Mouse (Mus musculus) cerebellum, postnatal 36 days (tissue): ENCODE results near the gene Ripor3.
"Not testable (repeated sequence)": the region's sequence is repeated elsewhere in the genome, so short reads cannot be mapped to it uniquely, and the experiment has no call there.

ENCODE experiments used
- DNase-seq, 2 experiments: peaks; one replicate each; pipeline ENCODE4 v3.0.0; 2021 to 2022; ENCODE audit warnings: mixed read lengths in 2 of 2

The Ripor3 gene

GRCm38 (mm10) chr2:168009936-168010668, at the start of gene Ripor3:
TSS of gene Ripor3 (minus strand) at chr2:168010618.
- peak; percentile 45 to 56 for DNase-seq

GRCm38 (mm10) chr2:168059200-168059790, 48.9 kb upstream of the Ripor3 start:
- no peak for DNase-seq

- DNase-seq, result no peak
Observed at GRCm38 (mm10) chr2:168058488-168059199, 48.2 kb upstream of the Ripor3 start.

GRCm38 (mm10) chr2:168057876-168058275, 47.5 kb upstream of the Ripor3 start:
- not testable (repeated sequence) for DNase-seq

- DNase-seq, result no peak
Observed at GRCm38 (mm10) chr2:168056666-168056933, 46.2 kb upstream of the Ripor3 start.

GRCm38 (mm10) chr2:168055910-168056665, 45.7 kb upstream of the Ripor3 start:
- no peak for DNase-seq

- DNase-seq, result no peak
Observed at GRCm38 (mm10) chr2:168054142-168054541, 43.7 kb upstream of the Ripor3 start.

GRCm38 (mm10) chr2:168052689-168053088, 42.3 kb upstream of the Ripor3 start:
- peak; percentile 26 to 32 for DNase-seq

- no peak for DNase-seq
Observed at GRCm38 (mm10) chr2:168052156-168052555, 41.7 kb upstream of the Ripor3 start.

- DNase-seq, result peak in 1 of 2 experiments; percentile 15
Observed at GRCm38 (mm10) chr2:168050000-168050942, 39.9 kb upstream of the Ripor3 start.

- DNase-seq, result no peak
Observed at GRCm38 (mm10) chr2:168049002-168049635, 38.7 kb upstream of the Ripor3 start.

- no peak for DNase-seq
Observed at GRCm38 (mm10) chr2:168046467-168046866, 36.0 kb upstream of the Ripor3 start.

- no peak for DNase-seq
Observed at GRCm38 (mm10) chr2:168045771-168046170, 35.4 kb upstream of the Ripor3 start.

GRCm38 (mm10) chr2:168045357-168045756, 34.9 kb upstream of the Ripor3 start:
- no peak for DNase-seq

- no peak for DNase-seq
Observed at GRCm38 (mm10) chr2:168044681-168045287, 34.4 kb upstream of the Ripor3 start.

GRCm38 (mm10) chr2:168042019-168042418, 31.6 kb upstream of the Ripor3 start:
- DNase-seq, result peak in 1 of 2 experiments; percentile 12

- no peak for DNase-seq
Observed at GRCm38 (mm10) chr2:168040751-168041150, 30.3 kb upstream of the Ripor3 start.

- no peak for DNase-seq
Observed at GRCm38 (mm10) chr2:168037063-168037462, 26.6 kb upstream of the Ripor3 start.

- no peak for DNase-seq
Observed at GRCm38 (mm10) chr2:168035907-168036306, 25.5 kb upstream of the Ripor3 start.

GRCm38 (mm10) chr2:168033905-168034304, 23.5 kb upstream of the Ripor3 start:
- DNase-seq, result no peak

- no peak for DNase-seq
Observed at GRCm38 (mm10) chr2:168031842-168032241, 21.4 kb upstream of the Ripor3 start.
